Mouse (Mus musculus) kidney, embryonic 15.5 days (tissue): ENCODE measurements at regions not wholly inside any gene's neighbourhood (a gene's known extent, or its start where the extent isn't known, plus 50 kb on each side); places are given as distances from the start of the nearest gene placed in this dataset.

ENCODE experiments used
- ATAC-seq: fragments of 200-750 bp; cut with Nextera tagmentation; replicated peaks from 2 replicates; pipeline ENCODE4 v1.8.0; 2017; ENCODE audit warnings: moderate TSS enrichment; ENCODE audit not compliant: low FRiP score
- H3K27ac ChIP-seq: fragments of 300-500 bp; sonication (generic); 2 replicates; pipeline ENCODE4 v1.5.1; 2015; ENCODE audit warnings: mild to moderate bottlenecking, inconsistent platforms
- H3K27me3 ChIP-seq: fragments of 300-500 bp; sonication (generic); 2 replicates; pipeline ENCODE4 v1.6.1; 2015; ENCODE audit warnings: inconsistent platforms
- H3K36me3 ChIP-seq: fragments of 300-500 bp; sonication (generic); 2 replicates; pipeline ENCODE4 v1.6.1; 2015; ENCODE audit warnings: inconsistent platforms
- H3K4me1 ChIP-seq: fragments of 300-500 bp; sonication (generic); 2 replicates; pipeline ENCODE4 v1.6.1; 2015; ENCODE audit warnings: inconsistent platforms
- H3K4me2 ChIP-seq: fragments of 300-500 bp; sonication (generic); 2 replicates; pipeline ENCODE4 v1.6.1; 2015; ENCODE audit warnings: moderate library complexity, mild to moderate bottlenecking, inconsistent platforms
- H3K4me3 ChIP-seq: fragments of 300-500 bp; sonication (generic); replicated peaks from 2 replicates; pipeline ENCODE4 v1.5.1; 2015; ENCODE audit warnings: mild to moderate bottlenecking, inconsistent platforms
- H3K9ac ChIP-seq: fragments of 300-500 bp; sonication (generic); 2 replicates; pipeline ENCODE4 v1.6.1; 2015; ENCODE audit warnings: mild to moderate bottlenecking, inconsistent platforms
- H3K9me3 ChIP-seq: fragments of 300-500 bp; sonication (generic); replicated peaks from 2 replicates; pipeline ENCODE4 v1.6.1; 2016; ENCODE audit warnings: inconsistent platforms
- WGBS: fragments of 180-500 bp; shearing (Covaris S2); methylation state at CpG from one replicate; pipeline ENCODE4 v1.1.7; 2015; ENCODE audit warnings: mixed read lengths; 5-methylcytosine and 5-hydroxymethylcytosine counted together

- 93% methylated on average over 14 of the region's 14 CpGs for WGBS
- Histone ChIP-seq H3K27me3 (no peaks in the 10 kb centered on the region), H3K36me3 (no peaks in the 10 kb centered on the region), H3K27ac (no peak overlapping the region), H3K9ac (no peak overlapping the region), H3K4me3 (no peak overlapping the region), H3K4me1 (no peaks in the 10 kb centered on the region), H3K4me2 (no peak overlapping the region), H3K9me3 (no peaks in the 10 kb centered on the region; the same call in 1 of the 2 replicates)
- ATAC-seq, result no peak
These were observed 76.3 kb downstream of the Nptx2 start for GRCm38 (mm10) chr5:144621967-144622366.

- H3K4me2 ChIP-seq, result no peak overlapping the region
- no peaks in the 10 kb centered on the region for H3K36me3 ChIP-seq
- H3K9ac ChIP-seq, result no peak overlapping the region
- no peaks in the 10 kb centered on the region for H3K27me3 ChIP-seq
- no peak overlapping the region for H3K27ac ChIP-seq
- ATAC-seq, result no peak
- WGBS, result 59% methylated on average over 10 of the region's 10 CpGs
- H3K9me3 ChIP-seq, result no peaks in the 10 kb centered on the region; the same call in 1 of the 2 replicates
- no peak overlapping the region for H3K4me3 ChIP-seq
- no peaks in the 10 kb centered on the region for H3K4me1 ChIP-seq
These were observed 77.7 kb downstream of the Nptx2 start for GRCm38 (mm10) chr5:144623358-144623757.

- H3K9me3 ChIP-seq, result no peaks in the 10 kb centered on the region
- no peaks in the 10 kb centered on the region for H3K36me3 ChIP-seq
- H3K27ac ChIP-seq, result no peak overlapping the region
- no peaks in the 10 kb centered on the region for H3K4me1 ChIP-seq
- no peaks in the 10 kb centered on the region for H3K27me3 ChIP-seq
- ATAC-seq, result no peak
- H3K9ac ChIP-seq, result no peak overlapping the region
- H3K4me3 ChIP-seq, result no peak overlapping the region
- no peak overlapping the region for H3K4me2 ChIP-seq
- WGBS, result 76% methylated on average over 6 of the region's 6 CpGs
These were observed 86.6 kb downstream of the Nptx2 start for GRCm38 (mm10) chr5:144632295-144632694.

GRCm38 (mm10) chr5:144638631-144639030, 92.9 kb downstream of the Nptx2 start:
- no peaks in the 10 kb centered on the region for H3K9me3 ChIP-seq
- no peaks in the 10 kb centered on the region for H3K27me3 ChIP-seq
- H3K4me3 ChIP-seq, result no peak overlapping the region
- no peak overlapping the region for H3K27ac ChIP-seq
- WGBS, result 65% methylated on average over 3 of the region's 3 CpGs
- ATAC-seq, result no peak
- no peak overlapping the region for H3K9ac ChIP-seq
- no peaks in the 10 kb centered on the region for H3K36me3 ChIP-seq
- H3K4me2 ChIP-seq, result no peak overlapping the region
- H3K4me1 ChIP-seq, result peaks cover 5% of the 10 kb centered on the region

GRCm38 (mm10) chr5:144639639-144640038, 93.9 kb downstream of the Nptx2 start:
- Histone ChIP-seq H3K9ac (no peak overlapping the region), H3K27me3 (no peaks in the 10 kb centered on the region), H3K4me1 (peaks cover 5% of the 10 kb centered on the region), H3K4me3 (no peak overlapping the region), H3K9me3 (no peaks in the 10 kb centered on the region), H3K36me3 (no peaks in the 10 kb centered on the region), H3K4me2 (no peak overlapping the region), H3K27ac (no peak overlapping the region)
- no peak for ATAC-seq
- 64% methylated on average over 5 of the region's 5 CpGs for WGBS

- no peaks in the 10 kb centered on the region for H3K9me3 ChIP-seq
- H3K27me3 ChIP-seq, result no peaks in the 10 kb centered on the region
- no peaks in the 10 kb centered on the region for H3K36me3 ChIP-seq
- peaks cover 12% of the 10 kb centered on the region for H3K4me1 ChIP-seq
- no peak overlapping the region for H3K27ac ChIP-seq
- WGBS, result 65% methylated on average over 8 of the region's 8 CpGs
- no peak overlapping the region for H3K9ac ChIP-seq
- H3K4me2 ChIP-seq, result no peak overlapping the region
- H3K4me3 ChIP-seq, result no peak overlapping the region
- ATAC-seq, result no peak
These were observed 97.1 kb downstream of the Nptx2 start for GRCm38 (mm10) chr5:144642766-144643165.

GRCm38 (mm10) chr5:144643438-144643837, 97.7 kb downstream of the Nptx2 start:
- no peak overlapping the region for H3K4me3 ChIP-seq

GRCm38 (mm10) chr5:144645367-144645766, 99.7 kb downstream of the Nptx2 start:
- Histone ChIP-seq H3K4me2 (no peak overlapping the region), H3K27ac (no peak overlapping the region), H3K27me3 (no peaks in the 10 kb centered on the region), H3K9me3 (no peaks in the 10 kb centered on the region; the same call in 1 of the 2 replicates), H3K36me3 (no peaks in the 10 kb centered on the region), H3K4me3 (no peak overlapping the region), H3K9ac (no peak overlapping the region), H3K4me1 (peaks cover 12% of the 10 kb centered on the region)
- ATAC-seq, result peak; percentile 40
- 16% methylated on average over 3 of the region's 3 CpGs for WGBS

More at GRCm38 (mm10) chr5:144643438-144643837, 97.7 kb downstream of the Nptx2 start:
- ATAC-seq, result peak; percentile 46
- Histone ChIP-seq H3K27me3 (no peaks in the 10 kb centered on the region), H3K4me2 (no peak overlapping the region), H3K4me1 (peaks cover 12% of the 10 kb centered on the region), H3K27ac (no peak overlapping the region), H3K9me3 (no peaks in the 10 kb centered on the region), H3K9ac (no peak overlapping the region), H3K36me3 (no peaks in the 10 kb centered on the region)
- WGBS, result 24% methylated on average over 2 of the region's 2 CpGs

- ATAC-seq, result no peak
- no peaks in the 10 kb centered on the region for H3K27me3 ChIP-seq
These were observed 101.8 kb downstream of the Nptx2 start for GRCm38 (mm10) chr5:144647311-144648104.

GRCm38 (mm10) chr5:144652231-144652630, 106.5 kb downstream of the Nptx2 start:
- H3K27ac ChIP-seq, result no peak overlapping the region
- 53% methylated on average over 5 of the region's 5 CpGs for WGBS
- peaks cover 2% of the 10 kb centered on the region; the same call in 1 of the 2 replicates for H3K9me3 ChIP-seq
- H3K4me2 ChIP-seq, result no peak overlapping the region
- no peak overlapping the region for H3K4me3 ChIP-seq
- ATAC-seq, result no peak
- H3K27me3 ChIP-seq, result no peaks in the 10 kb centered on the region
- no peak overlapping the region for H3K9ac ChIP-seq
- H3K4me1 ChIP-seq, result peaks cover 3% of the 10 kb centered on the region; the same call in 1 of the 2 replicates
- H3K36me3 ChIP-seq, result no peaks in the 10 kb centered on the region

More at GRCm38 (mm10) chr5:144647311-144648104, 101.8 kb downstream of the Nptx2 start:
- WGBS, result 76% methylated on average over 12 of the region's 12 CpGs
- Histone ChIP-seq H3K36me3 (no peaks in the 10 kb centered on the region), H3K9me3 (no peaks in the 10 kb centered on the region; the same call in 1 of the 2 replicates), H3K4me1 (peaks cover 15% of the 10 kb centered on the region), H3K27ac (no peak overlapping the region), H3K9ac (no peak overlapping the region), H3K4me2 (no peak overlapping the region), H3K4me3 (no peak overlapping the region)

- H3K4me2 ChIP-seq, result no peak overlapping the region
- H3K4me1 ChIP-seq, result no peaks in the 10 kb centered on the region
- H3K27me3 ChIP-seq, result no peaks in the 10 kb centered on the region
- ATAC-seq, result no peak
- no peak overlapping the region for H3K9ac ChIP-seq
- no peak overlapping the region for H3K4me3 ChIP-seq
- H3K27ac ChIP-seq, result no peak overlapping the region
- no peaks in the 10 kb centered on the region for H3K36me3 ChIP-seq
- WGBS, result 76% methylated on average over 3 of the region's 3 CpGs
- H3K9me3 ChIP-seq, result 0 out of 2 replicates have a peak, but pooled peaks cover 4% of the 10 kb centered on the region
These were observed 99.6 kb downstream of the Tmem130 start for GRCm38 (mm10) chr5:144662031-144662430.

- Histone ChIP-seq H3K9ac (no peak overlapping the region), H3K27ac (no peak overlapping the region), H3K9me3 (no peaks in the 10 kb centered on the region), H3K4me1 (no peaks in the 10 kb centered on the region), H3K27me3 (no peaks in the 10 kb centered on the region), H3K4me3 (no peak overlapping the region), H3K36me3 (no peaks in the 10 kb centered on the region), H3K4me2 (no peak overlapping the region)
- no peak for ATAC-seq
- 85% methylated on average over 9 of the region's 9 CpGs for WGBS
These were observed 97.6 kb downstream of the Tmem130 start for GRCm38 (mm10) chr5:144663981-144664380.
